Mouse (Mus musculus) left cerebral cortex, adult 2 months (tissue): ENCODE data around the gene Bnipl. TPM values are rescaled to one million over a fixed set of nuclear protein-coding genes. Genes with fewer than 3 reads are reported as not detected.

Experiments used
- DNase-seq, 2 experiments: peaks; one replicate each; pipeline ENCODE4 v3.0.0; 2021 to 2022; ENCODE audit warnings: low spot score in 2 of 2, mixed read lengths in 1 of 2; ENCODE audit errors: extremely low spot score in 1 of 2
- H3K27ac ChIP-seq: fragments of 200-600 bp; 2 replicates; pipeline ENCODE4 v1.8.1; 2022
- H3K4me3 ChIP-seq: fragments of 200-600 bp; 2 replicates; pipeline ENCODE4 v1.8.1; 2022
- CTCF ChIP-seq: fragments of 200-600 bp; IDR thresholded peaks from 2 replicates; pipeline ENCODE4 v1.8.1; 2022; ENCODE audit warnings: antibody characterized with exemption, mild to moderate bottlenecking, moderate library complexity
- intact Hi-C: fragments of 180-260 bp; cut with DNase I; formaldehyde crosslinking; loops from one replicate; pipeline ENCODE4 v1.15.1; 2025
- total RNA-seq, 2 experiments: library from RNA; stranded (reverse); gene quantifications; 2 replicates each; pipeline ENCODE4 v1.2.3; 2021

Gene Bnipl
- total RNA-seq, 2 experiments from 2014 or later, result 0.61 to 0.87 TPM

DNA sequence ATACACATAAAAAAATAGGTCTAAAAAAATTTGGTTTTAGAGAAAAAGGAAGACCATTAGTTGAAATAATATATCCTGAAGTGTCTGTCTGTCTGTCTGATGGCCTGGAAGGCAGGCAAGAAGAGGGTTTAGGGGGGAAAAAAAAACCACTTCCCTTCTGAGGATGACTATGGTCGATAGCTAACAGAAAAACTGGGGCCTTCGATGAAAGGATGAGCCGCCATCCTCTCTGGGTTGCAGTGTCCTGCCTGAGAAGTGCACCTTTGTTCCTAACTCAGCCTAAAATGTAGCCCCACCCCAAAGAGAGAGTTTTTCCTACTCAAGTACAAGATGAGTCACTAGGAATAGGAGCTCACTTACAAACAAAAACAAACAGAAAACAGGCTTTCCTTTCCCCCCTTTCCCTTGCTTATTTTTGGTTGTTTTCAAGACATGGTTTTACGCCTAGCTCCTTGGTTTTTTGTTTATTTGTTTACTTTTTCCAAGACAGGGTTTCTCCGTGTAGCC is 25.5 kb upstream of the Bnipl start:
- Histone ChIP-seq H3K4me3 (no peak overlapping the region), H3K27ac (no peak overlapping the region)
- intact Hi-C loops, result no loop called here
- TF ChIP-seq CTCF, result no peak
- no peak for DNase-seq

DNA sequence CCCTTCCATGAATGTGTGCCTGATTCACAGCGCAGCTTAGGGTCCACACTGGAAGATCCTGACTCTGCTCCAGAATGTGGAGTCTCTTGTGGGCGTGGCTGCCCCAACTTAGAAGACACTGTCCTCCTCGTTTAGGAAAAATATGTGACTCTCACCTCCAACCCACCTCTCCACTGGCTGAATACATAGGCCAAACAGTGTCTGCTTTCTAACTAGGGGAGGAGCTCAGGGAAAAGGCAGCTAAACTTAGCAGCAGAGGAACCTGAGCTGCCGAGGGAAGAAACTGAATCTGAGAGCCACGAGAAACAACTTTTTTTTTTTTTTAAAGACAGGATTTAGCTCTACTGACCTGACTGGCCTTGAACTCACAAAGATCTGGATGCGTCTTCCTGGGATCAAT is 24.2 kb upstream of the Bnipl start:
- TF ChIP-seq CTCF, result no peak
- intact Hi-C loops, result no loop called here
- Histone ChIP-seq H3K4me3 (no peak overlapping the region), H3K27ac (no peak overlapping the region)
- DNase-seq, result no peak

DNA sequence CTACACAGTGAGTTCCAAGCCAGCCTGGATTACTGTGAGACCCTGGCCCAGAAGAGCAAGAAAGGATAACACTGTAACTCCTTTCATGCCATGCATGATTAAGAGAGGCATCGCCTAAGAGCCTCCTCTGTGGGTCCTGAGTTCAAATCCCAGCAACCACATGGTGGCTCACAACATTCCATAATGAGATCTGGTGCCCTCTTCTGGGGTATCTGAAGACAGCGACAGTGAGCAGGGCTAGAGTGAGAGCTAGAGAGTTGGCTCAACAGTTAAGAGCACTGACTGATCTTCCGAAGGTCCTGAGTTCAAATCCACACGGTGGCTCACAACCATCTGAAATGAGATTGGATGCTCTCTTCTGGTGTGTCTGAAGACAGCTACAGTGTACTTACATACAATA is 23.5 kb upstream of the Bnipl start:
- TF ChIP-seq CTCF, result no peak; the same call in 1 of the 2 replicates
- Histone ChIP-seq H3K4me3 (no peak overlapping the region), H3K27ac (no peak overlapping the region)
- intact Hi-C loops, result loop anchor here (5.0 kb wide), 1 partner anchor 953 kb away; no protein-coding TSS in a partner anchor
- no peak for DNase-seq

DNA sequence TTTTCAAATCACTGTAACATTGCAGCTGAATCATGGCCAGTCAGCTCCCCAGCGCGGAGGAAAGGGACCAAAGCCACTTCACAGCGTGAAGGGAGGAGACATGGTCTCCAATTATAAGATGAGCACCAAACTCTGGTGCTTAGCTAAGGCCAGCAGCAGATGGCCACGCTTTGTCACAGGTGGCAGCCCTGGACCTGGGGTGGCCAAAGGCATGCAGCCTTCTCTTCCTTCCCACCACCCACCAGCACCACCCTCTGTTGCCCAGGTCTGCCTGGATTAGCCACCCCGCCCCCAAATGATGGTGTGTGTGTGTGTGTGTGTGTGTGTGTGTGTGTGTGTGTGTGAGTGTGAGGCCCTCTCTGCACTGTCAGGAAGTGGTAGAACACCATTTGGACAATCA is 22.5 kb upstream of the Bnipl start:
- no peak overlapping the region for H3K27ac ChIP-seq
- intact Hi-C loops, result loop anchor here (5.0 kb wide), 1 partner anchor 954 kb away; no protein-coding TSS in a partner anchor
- no peak for DNase-seq
- no peak overlapping the region for H3K4me3 ChIP-seq
- no peak for TF ChIP-seq CTCF

DNA sequence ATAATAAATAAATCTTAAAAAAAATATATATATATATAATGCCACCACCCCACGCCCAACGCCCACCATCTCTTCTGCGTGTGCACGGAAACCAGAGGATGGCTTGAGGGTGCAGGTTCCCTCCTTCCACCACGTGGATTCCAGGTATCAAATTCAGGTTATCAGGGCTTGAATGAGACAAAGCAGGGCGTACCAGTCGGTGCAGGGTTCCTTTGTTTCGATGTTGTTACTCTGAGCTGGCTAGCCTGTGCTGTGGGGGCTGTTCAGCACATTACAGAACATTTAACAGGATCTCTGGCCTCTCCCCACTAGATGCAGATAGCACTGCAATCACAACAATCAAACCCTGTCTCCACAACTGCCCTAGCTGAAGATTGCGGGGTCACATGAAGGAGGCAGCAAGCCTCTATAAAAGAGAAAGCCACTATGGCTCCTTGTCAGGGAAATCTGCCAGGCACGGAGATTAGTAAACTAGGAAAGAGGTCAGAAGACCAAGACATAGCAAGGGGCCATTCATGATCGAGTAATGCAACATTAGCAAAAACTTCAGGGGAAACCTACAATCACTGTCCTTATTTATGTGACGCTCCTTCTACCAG is 19.9 kb upstream of the Bnipl start:
- Histone ChIP-seq H3K27ac (no peak overlapping the region), H3K4me3 (no peak overlapping the region)
- intact Hi-C loops, result loop anchor here (5.0 kb wide), 1 partner anchor 956 kb away; no protein-coding TSS in a partner anchor
- no peak for TF ChIP-seq CTCF
- no peak for DNase-seq

DNA sequence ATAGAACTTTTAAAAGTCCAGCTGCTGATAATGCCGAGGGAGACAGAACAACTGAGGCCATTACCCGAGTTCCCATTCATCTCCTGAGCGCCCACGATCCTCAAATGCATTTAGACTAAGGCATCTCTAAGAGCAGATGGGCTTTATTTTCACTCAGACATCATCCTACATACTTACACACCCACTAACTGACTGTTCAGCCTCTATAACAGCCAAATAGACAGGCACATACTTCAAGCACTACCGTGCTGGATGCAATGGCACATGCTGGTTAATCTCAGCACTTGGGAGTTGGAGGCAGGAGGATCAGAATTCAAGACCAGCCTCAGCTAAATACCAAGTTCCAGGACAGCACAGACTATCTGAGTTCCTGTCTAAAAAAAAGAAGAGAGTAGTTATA is 18.8 kb upstream of the Bnipl start:
- TF ChIP-seq CTCF, result no peak
- intact Hi-C loops, result loop anchor here (5.0 kb wide), 2 partner anchors 42 to 958 kb away; partner anchors contain the start of gene Cdc42se1
- peak in 1 of 2 experiments; percentile 16 for DNase-seq

DNA sequence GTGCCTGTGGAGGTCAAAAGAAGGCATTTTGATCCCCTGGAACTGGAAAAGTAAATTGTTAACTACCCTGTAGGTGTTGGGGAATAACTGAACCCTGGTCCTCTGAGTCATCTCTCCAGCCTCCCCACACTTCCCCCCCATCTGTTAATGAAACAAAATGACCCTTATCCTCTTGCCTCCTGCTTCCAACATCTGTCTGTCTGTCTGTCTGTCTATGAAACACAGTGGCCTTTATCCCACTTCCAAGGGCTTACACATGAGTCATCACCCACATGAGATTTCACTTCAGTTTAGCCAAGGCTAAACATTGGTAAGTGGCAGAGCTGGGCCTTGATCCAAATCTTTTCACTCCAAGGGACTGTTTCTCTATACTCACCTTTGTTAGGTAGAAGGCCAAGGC is 16.9 kb upstream of the Bnipl start:
- H3K4me3 ChIP-seq, result no peak overlapping the region
- no peak for TF ChIP-seq CTCF
- no peak overlapping the region for H3K27ac ChIP-seq
- intact Hi-C loops, result loop anchor here (5.0 kb wide), 1 partner anchor 41 kb away; the partner anchor contains the start of gene Cdc42se1
- DNase-seq, result no peak

More for the DNA sequence above, 18.8 kb upstream of the Bnipl start:
- Histone ChIP-seq H3K27ac (no peak overlapping the region), H3K4me3 (no peak overlapping the region)

DNA sequence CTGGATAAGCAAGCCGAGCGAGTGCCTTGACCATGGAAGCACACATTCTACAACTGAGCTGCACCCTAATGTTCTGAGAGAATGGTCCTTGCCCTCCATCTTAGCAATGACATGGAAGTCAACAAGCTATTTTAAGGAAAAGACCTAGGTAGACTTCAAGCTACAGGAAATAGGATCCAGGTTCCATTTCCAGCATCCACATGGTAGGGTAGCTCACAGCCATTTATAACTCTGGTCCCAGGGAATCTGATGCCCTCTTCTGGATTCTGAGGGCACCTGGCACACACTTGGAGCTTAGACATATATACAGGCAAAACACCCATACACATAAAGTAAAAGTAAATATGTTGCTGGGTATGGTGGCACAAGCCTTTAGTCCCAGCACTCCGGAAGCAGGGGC is 15.1 kb upstream of the Bnipl start:
- no peak for TF ChIP-seq CTCF
- intact Hi-C loops, result loop anchor here (5.0 kb wide), 1 partner anchor 39 kb away; the partner anchor contains the start of gene Cdc42se1
- H3K27ac ChIP-seq, result no peak overlapping the region

DNA sequence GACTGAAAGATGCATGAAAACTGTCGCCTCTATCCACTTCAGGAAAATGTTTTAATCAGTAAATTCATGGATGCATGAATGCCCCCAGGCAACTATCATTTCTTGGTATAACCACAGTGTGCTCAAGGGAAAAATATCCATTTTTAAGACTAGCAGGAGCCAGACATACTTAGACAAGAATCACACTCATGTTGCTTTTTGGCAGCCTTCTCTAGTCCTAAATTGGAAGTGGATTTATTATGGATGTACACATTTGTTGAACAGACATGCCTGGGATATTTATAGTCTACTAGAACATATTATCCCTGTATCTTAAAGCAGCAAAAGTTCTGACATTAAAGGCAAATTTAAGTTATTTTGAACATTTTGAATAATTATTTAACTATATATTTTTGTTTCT is 13.7 kb upstream of the Bnipl start:
- no peak for DNase-seq
- TF ChIP-seq CTCF, result no peak
- intact Hi-C loops, result loop anchor here (5.0 kb wide), 2 partner anchors 37 to 47 kb away; partner anchors contain the start of genes Cdc42se1 and Gabpb2
- H3K4me3 ChIP-seq, result no peak overlapping the region
- no peak overlapping the region for H3K27ac ChIP-seq

More for the DNA sequence above, 15.1 kb upstream of the Bnipl start:
- H3K4me3 ChIP-seq, result no peak overlapping the region
- DNase-seq, result no peak

DNA sequence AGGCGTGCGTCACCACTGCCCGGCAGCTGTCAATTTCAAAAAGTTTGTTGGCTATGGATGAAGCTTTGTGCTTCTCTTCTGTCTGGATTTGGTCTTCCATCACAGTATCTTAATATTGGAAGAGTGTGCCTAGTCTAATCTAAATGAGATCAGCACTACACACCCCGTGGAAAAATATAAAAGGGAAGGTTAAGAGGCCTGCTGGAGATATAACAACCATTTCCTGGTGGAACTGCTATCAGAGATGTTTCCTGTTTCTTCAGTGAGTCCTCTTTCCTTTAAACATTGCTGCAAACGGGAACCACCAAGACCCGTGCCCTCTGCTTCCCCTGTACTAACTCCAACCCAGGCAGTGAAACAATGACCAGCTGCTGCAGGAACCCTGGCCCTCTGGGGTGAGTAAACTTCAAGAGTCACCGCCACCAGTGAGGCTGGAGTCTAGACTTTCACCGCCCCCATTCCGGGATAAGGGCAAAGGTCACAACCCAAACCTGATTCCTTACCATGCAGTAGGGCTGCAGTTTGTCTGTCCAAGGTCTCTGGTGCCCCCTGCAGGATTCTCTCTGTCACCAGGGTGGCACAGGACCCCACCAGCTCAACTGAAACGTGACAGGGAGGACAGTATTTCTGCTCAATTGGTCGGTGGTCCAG is 12.2 kb upstream of the Bnipl start:
- H3K27ac ChIP-seq, result no peak overlapping the region
- H3K4me3 ChIP-seq, result no peak overlapping the region
- intact Hi-C loops, result loop anchor here (2.0 to 5.0 kb wide), 2 partner anchors 46 to 120 kb away; partner anchors contain the start of genes Gabpb2 and Tnfaip8l2
- DNase-seq, result peak; percentile 50 to 60
- peak; percentile 69 for TF ChIP-seq CTCF

DNA sequence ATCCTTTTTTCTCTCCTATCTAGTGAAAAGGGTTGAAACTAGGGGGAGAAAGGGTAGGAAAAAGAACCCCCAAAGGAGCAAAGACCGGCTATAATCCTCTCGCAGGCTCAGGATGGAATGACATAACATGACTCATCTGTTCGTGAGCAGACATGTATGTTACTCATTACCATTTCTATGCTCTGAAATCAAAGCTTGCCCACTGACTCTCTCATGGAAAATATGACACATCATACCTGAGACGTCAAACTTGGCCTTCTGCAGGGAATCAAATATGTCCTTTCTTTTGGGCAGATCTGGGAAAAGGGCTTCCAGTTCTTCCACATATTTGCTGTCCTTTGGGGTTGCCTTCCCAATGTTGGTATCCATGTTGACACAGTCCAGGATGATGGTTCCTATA is 11.0 kb upstream of the Bnipl start:
- H3K27ac ChIP-seq, result no peak overlapping the region
- intact Hi-C loops, result loop anchor here (2.0 to 5.0 kb wide), 2 partner anchors 45 to 119 kb away; partner anchors contain the start of genes Gabpb2 and Tnfaip8l2
- no peak for DNase-seq
- TF ChIP-seq CTCF, result no peak
- H3K4me3 ChIP-seq, result no peak overlapping the region

DNA sequence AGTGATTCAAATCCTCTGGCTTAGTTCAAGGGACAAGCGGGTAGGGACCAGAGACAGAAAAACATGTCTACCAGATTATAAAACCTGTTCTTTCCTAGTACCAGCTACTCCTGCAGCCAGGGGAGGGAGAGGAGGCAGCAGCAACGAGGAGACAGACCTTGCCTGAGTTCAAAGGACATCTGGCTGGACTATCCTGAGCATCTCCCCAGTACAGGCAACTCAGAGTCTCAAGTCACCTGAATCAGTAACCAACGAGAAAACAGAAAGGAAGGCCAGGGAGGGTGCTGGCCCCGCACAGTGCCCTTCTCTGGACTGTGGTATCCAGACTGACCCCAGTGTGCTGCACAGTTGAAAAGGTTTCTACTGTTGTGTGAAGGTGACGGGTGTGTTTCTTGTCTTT is 5.9 kb upstream of the Bnipl start:
- TF ChIP-seq CTCF, result no peak
- intact Hi-C loops, result no loop called here
- Histone ChIP-seq H3K4me3 (no peak overlapping the region), H3K27ac (no peak overlapping the region)
- DNase-seq, result no peak
